Mouse (Mus musculus) ES-Bruce4 (cell line): ENCODE measurements around the gene Ccsap. TPM values are rescaled to one million over a fixed set of nuclear protein-coding genes. Genes with fewer than 3 reads are reported as not detected.

Experiments used
- H3K27ac ChIP-seq: 2 replicates; pipeline ENCODE4 v1.5.1; 2012; ENCODE audit warnings: low read length, inconsistent platforms; ENCODE audit not compliant: insufficient read depth
- H3K27me3 ChIP-seq: 2 replicates; pipeline ENCODE4 v1.6.1; 2012; ENCODE audit warnings: mild to moderate bottlenecking, low read length, inconsistent platforms; ENCODE audit not compliant: control insufficient read depth, poor library complexity, insufficient read depth, severe bottlenecking
- H3K36me3 ChIP-seq: 2 replicates; pipeline ENCODE4 v1.6.1; 2012; ENCODE audit warnings: inconsistent platforms, mild to moderate bottlenecking, low read length, moderate library complexity; ENCODE audit not compliant: control insufficient read depth, poor library complexity, insufficient read depth, severe bottlenecking
- H3K4me1 ChIP-seq: one replicate; pipeline ENCODE4 v1.8.1; 2011; ENCODE audit warnings: low read length; ENCODE audit not compliant: control insufficient read depth, insufficient read depth
- H3K4me3 ChIP-seq: 2 replicates; pipeline ENCODE4 v1.5.1; 2011; ENCODE audit warnings: low read depth, mild to moderate bottlenecking, low read length
- H3K9ac ChIP-seq: 2 replicates; pipeline ENCODE4 v1.6.1; 2012; ENCODE audit warnings: low read depth, mild to moderate bottlenecking, inconsistent platforms; ENCODE audit not compliant: poor library complexity, severe bottlenecking
- H3K9me3 ChIP-seq: replicated peaks from 2 replicates; pipeline ENCODE4 v1.6.1; 2012; ENCODE audit warnings: mild to moderate bottlenecking, low read length, inconsistent platforms; ENCODE audit not compliant: control insufficient read depth, poor library complexity, insufficient read depth, severe bottlenecking
- CTCF ChIP-seq: IDR thresholded peaks from one replicate; pipeline ENCODE4 v1.8.1; 2011; ENCODE audit warnings: low read depth, low read length
- EP300 ChIP-seq: IDR thresholded peaks from 2 replicates; pipeline ENCODE4 v1.6.1; 2011; ENCODE audit warnings: low read depth, low read length; ENCODE audit not compliant: insufficient read depth
- POLR2A ChIP-seq: IDR thresholded peaks from one replicate; pipeline ENCODE4 v1.8.1; 2011; ENCODE audit warnings: low read length; ENCODE audit not compliant: insufficient read depth
- polyA plus RNA-seq: library from polyadenylated mRNA; stranded (reverse); fragments of >200 nt; gene quantifications from 2 replicates; pipeline ENCODE4 v1.2.4, GENCODE M21; 2011; ENCODE audit warnings: low read depth; ENCODE audit not compliant: missing spikeins, insufficient read depth, insufficient read length

Ccsap gene
- polyA plus RNA-seq, 1 experiment: 6.6 TPM

DNA sequence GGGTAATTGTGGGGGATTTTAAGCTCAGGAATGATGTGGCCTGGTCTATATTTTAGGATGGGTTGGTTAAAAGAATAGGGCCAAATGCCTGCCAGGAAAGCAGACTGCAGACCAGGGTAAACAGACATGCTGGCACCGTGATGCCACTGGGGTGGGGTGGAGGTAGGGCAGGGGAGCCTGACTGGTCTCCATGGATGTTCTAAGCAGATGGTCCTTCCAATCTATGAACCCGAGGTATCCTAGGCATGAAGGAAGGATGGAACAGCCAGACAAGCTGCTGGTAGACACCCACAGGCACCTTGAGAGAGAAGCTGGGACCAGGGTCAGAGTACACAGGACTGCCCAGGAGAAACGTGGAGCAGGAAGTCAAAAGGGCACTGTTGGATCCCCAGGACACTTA, 12.5 kb downstream of the Ccsap start:
- H3K4me1 ChIP-seq: peaks cover 8% of the 10 kb centered on the region
- no peak overlapping the region for H3K4me3 ChIP-seq
- no peak for TF ChIP-seq CTCF
- TF ChIP-seq POLR2A: no peak
- no peak for TF ChIP-seq EP300
- no peak overlapping the region for H3K27ac ChIP-seq
- no peaks in the 10 kb centered on the region for H3K27me3 ChIP-seq
- no peaks in the 10 kb centered on the region for H3K36me3 ChIP-seq
- no peak overlapping the region for H3K9ac ChIP-seq
- H3K9me3 ChIP-seq: no peaks in the 10 kb centered on the region

DNA sequence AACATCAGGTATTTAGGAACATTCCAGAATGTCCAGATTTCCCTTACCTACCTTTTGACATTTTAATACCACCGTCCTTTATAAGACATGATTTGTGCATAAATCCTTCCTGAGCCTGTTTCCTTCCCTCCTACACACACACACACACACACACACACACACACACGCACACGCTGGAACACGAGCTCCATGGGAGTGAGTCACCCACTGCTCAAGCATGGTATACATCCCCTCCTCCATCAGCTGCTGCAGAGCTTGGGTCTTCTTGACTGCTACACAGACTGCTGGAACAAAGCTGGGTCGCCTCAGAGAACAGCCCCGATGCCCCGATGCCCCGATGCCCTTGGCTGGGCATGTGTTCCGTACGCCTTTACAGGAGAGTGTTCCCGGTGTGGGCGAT, 13.5 kb downstream of the Ccsap start:
- no peak for TF ChIP-seq POLR2A
- TF ChIP-seq EP300: no peak
- no peak for TF ChIP-seq CTCF
- Histone ChIP-seq H3K27me3 (no peaks in the 10 kb centered on the region), H3K4me3 (no peak overlapping the region), H3K27ac (no peak overlapping the region), H3K9ac (no peak overlapping the region), H3K9me3 (no peaks in the 10 kb centered on the region), H3K36me3 (no peaks in the 10 kb centered on the region), H3K4me1 (peaks cover 8% of the 10 kb centered on the region)

DNA sequence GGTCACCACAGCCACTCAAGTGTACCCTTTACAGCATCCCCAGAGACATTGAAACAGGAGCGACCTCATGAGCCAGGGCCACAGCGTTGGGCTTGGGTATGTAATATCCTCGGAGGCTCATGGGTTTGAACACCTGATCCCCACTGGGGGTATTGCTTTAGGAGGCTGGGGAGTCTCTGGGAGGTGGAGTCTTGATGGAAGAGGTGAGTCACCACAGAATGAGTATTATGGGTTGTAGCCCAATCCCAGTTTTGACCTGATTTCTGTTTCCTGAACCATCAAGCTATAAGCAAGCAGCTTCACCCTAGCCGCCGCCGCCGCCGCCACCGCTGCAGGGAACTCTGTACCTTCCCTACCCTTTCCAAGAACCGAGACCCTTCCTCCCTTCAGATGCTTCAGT, 14.0 kb downstream of the Ccsap start:
- Histone ChIP-seq H3K9me3 (no peaks in the 10 kb centered on the region), H3K36me3 (0 out of 2 replicates have a peak, but pooled peaks cover 2% of the 10 kb centered on the region), H3K27me3 (no peaks in the 10 kb centered on the region), H3K4me3 (no peak overlapping the region), H3K27ac (no peak overlapping the region), H3K9ac (no peak overlapping the region), H3K4me1 (peaks cover 8% of the 10 kb centered on the region)
- TF ChIP-seq EP300: no peak
- no peak for TF ChIP-seq POLR2A
- no peak for TF ChIP-seq CTCF

DNA sequence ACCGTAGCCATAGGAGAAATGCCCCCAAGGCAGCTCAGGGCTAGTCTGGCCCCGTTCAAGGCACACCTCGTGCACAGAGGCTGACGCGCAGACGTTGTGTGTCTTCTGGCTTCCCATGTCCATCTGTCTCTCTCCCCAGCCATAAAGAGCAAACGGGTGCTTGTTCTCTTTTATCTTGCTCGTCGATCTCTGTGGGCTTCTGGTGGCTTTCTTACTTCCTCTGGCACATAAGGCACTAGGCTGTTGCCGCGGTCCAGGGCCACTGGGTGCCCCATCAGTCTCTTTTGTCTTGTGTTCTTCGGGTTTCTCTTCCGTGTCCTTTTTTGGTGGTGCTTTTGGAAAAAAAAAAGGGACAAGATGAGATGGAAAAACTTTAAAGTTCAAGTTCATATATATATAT, 14.9 kb downstream of the Ccsap start:
- no peaks in the 10 kb centered on the region for H3K27me3 ChIP-seq
- no peak overlapping the region for H3K4me3 ChIP-seq
- no peak for TF ChIP-seq CTCF
- no peak for TF ChIP-seq POLR2A
- TF ChIP-seq EP300: no peak
- no peaks in the 10 kb centered on the region for H3K9me3 ChIP-seq
- H3K9ac ChIP-seq: no peak overlapping the region
- H3K4me1 ChIP-seq: peaks cover 8% of the 10 kb centered on the region
- H3K27ac ChIP-seq: no peak overlapping the region
- H3K36me3 ChIP-seq: 0 out of 2 replicates have a peak, but pooled peaks cover 2% of the 10 kb centered on the region

DNA sequence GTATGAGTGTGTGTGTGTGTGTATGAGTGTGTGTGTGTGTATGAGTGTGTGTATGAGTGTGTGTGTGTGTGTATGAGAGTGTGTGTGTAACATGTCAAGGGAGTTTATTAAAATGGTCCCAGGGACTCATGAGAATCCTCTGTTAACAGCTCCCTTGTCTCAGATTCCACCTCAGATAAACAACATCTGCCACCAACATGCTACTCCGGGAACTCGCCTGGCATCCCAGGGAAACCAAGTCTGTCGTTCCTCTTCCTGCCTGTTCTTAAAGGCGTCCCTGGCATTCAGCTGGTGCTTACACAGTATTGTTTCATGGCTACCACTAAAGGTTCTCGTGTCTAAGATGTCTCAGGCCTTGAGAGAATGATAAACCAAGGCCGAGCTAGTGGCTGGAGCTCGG, 15.7 kb downstream of the Ccsap start:
- Histone ChIP-seq H3K4me1 (peaks cover 8% of the 10 kb centered on the region), H3K4me3 (no peak overlapping the region), H3K36me3 (0 out of 2 replicates have a peak, but pooled peaks cover 2% of the 10 kb centered on the region), H3K27me3 (no peaks in the 10 kb centered on the region), H3K9me3 (no peaks in the 10 kb centered on the region), H3K9ac (no peak overlapping the region), H3K27ac (no peak overlapping the region)
- no peak for TF ChIP-seq POLR2A
- no peak for TF ChIP-seq CTCF
- no peak for TF ChIP-seq EP300

- H3K9ac ChIP-seq: no peak overlapping the region
- no peak for TF ChIP-seq EP300
- no peak for TF ChIP-seq CTCF
- TF ChIP-seq POLR2A: no peak
Observed at GRCm38 (mm10) chr8:123842086-123842485, 17.9 kb downstream of the Ccsap start.

More at GRCm38 (mm10) chr8:123842086-123842485, 17.9 kb downstream of the Ccsap start:
- H3K4me3 ChIP-seq: no peak overlapping the region
- peaks cover 5% of the 10 kb centered on the region for H3K4me1 ChIP-seq
- H3K27ac ChIP-seq: no peak overlapping the region
- 0 out of 2 replicates have a peak, but pooled peaks cover 2% of the 10 kb centered on the region for H3K36me3 ChIP-seq
- no peaks in the 10 kb centered on the region for H3K27me3 ChIP-seq
- no peaks in the 10 kb centered on the region for H3K9me3 ChIP-seq
